Mouse (Mus musculus) embryo, embryonic 10 days (tissue): ENCODE data around the gene C1qtnf5.
"Not testable (repeated sequence)": the region's sequence is repeated elsewhere in the genome, so short reads cannot be mapped to it uniquely, and the experiment has no call there.

Experiments
- DNase-seq: peaks from one replicate; pipeline ENCODE4 v3.0.0-alpha.2; 2015; ENCODE audit warnings: low spot score

The C1qtnf5 gene

GRCm38 (mm10) chr9:44106596-44106995 is 449 bp upstream of the C1qtnf5 start:
- no peak for DNase-seq

GRCm38 (mm10) chr9:44107557-44108179 is 623 bp downstream of the C1qtnf5 start:
- DNase-seq = no peak

- no peak for DNase-seq
Measured at GRCm38 (mm10) chr9:44108269-44109055, 1.4 kb downstream of the C1qtnf5 start.

GRCm38 (mm10) chr9:44109360-44110095 is 2.5 kb downstream of the C1qtnf5 start:
- peak; percentile 69 for DNase-seq

GRCm38 (mm10) chr9:44111909-44112308 is 4.9 kb downstream of the C1qtnf5 start:
- DNase-seq = not testable (repeated sequence)

GRCm38 (mm10) chr9:44113105-44113789 is 6.2 kb downstream of the C1qtnf5 start, which contains the start of the genes Gm49380 and Rnf26:
Gene Gm49380 (minus strand): TSS chr9:44113500.
Gene Rnf26 (minus strand): TSS chr9:44113517.
- DNase-seq = peak; percentile 99

- no peak for DNase-seq
Measured at GRCm38 (mm10) chr9:44114453-44114852, 7.4 kb downstream of the C1qtnf5 start.

- DNase-seq = no peak
Measured at GRCm38 (mm10) chr9:44115599-44115998, 8.6 kb downstream of the C1qtnf5 start.

GRCm38 (mm10) chr9:44116182-44116581 is 9.1 kb downstream of the C1qtnf5 start:
- DNase-seq = no peak

GRCm38 (mm10) chr9:44119011-44119410 is 12.0 kb downstream of the C1qtnf5 start:
- DNase-seq = peak; percentile 57

GRCm38 (mm10) chr9:44119948-44120465 is 13.0 kb downstream of the C1qtnf5 start:
- DNase-seq = no peak

GRCm38 (mm10) chr9:44124317-44124716 is 17.3 kb downstream of the C1qtnf5 start:
- no peak for DNase-seq

- DNase-seq = no peak
Measured at GRCm38 (mm10) chr9:44125026-44125425, 18.0 kb downstream of the C1qtnf5 start.

GRCm38 (mm10) chr9:44125546-44126428 is 18.7 kb downstream of the C1qtnf5 start:
- DNase-seq = peak; percentile 93

- DNase-seq = no peak
Measured at GRCm38 (mm10) chr9:44126746-44127145, 19.7 kb downstream of the C1qtnf5 start.

GRCm38 (mm10) chr9:44127351-44127801 is 20.3 kb downstream of the C1qtnf5 start:
- no peak for DNase-seq

- DNase-seq = no peak
Measured at GRCm38 (mm10) chr9:44129633-44130032, 22.6 kb downstream of the C1qtnf5 start.

GRCm38 (mm10) chr9:44130034-44130433 is 23.0 kb downstream of the C1qtnf5 start:
- DNase-seq = peak; percentile 84

- DNase-seq = peak; percentile 68
Measured at GRCm38 (mm10) chr9:44130581-44131275, 23.7 kb downstream of the C1qtnf5 start.

GRCm38 (mm10) chr9:44131276-44131590 is 24.2 kb downstream of the C1qtnf5 start:
- DNase-seq = no peak
